Mouse (Mus musculus) intestine, postnatal 0 days (tissue): ENCODE measurements around the gene Spib. TPM values are rescaled to one million over a fixed set of nuclear protein-coding genes. Genes with fewer than 3 reads are reported as not detected.

Experiments used
- ATAC-seq: fragments of 200-750 bp; cut with Nextera tagmentation; 2 replicates; pipeline ENCODE4 v1.8.0; 2017; ENCODE audit warnings: mild to moderate bottlenecking, moderate TSS enrichment, moderate library complexity
- H3K27ac ChIP-seq: fragments of 300-500 bp; sonication (generic); 2 replicates; pipeline ENCODE4 v1.5.1; 2014; ENCODE audit warnings: mild to moderate bottlenecking, low read depth, low read length, moderate library complexity
- H3K27me3 ChIP-seq: fragments of 300-500 bp; sonication (generic); replicated peaks from 2 replicates; pipeline ENCODE4 v1.6.1; 2014; ENCODE audit warnings: low read length, mixed read lengths; ENCODE audit not compliant: control insufficient read depth, insufficient read depth
- H3K36me3 ChIP-seq: fragments of 300-500 bp; sonication (generic); 2 replicates; pipeline ENCODE4 v1.6.1; 2014; ENCODE audit warnings: mild to moderate bottlenecking, moderate library complexity; ENCODE audit not compliant: control insufficient read depth, insufficient read depth
- H3K4me1 ChIP-seq: fragments of 300-500 bp; sonication (generic); replicated peaks from 2 replicates; pipeline ENCODE4 v1.6.1; 2014; ENCODE audit warnings: antibody characterized with exemption, low read length, mixed read lengths; ENCODE audit not compliant: control insufficient read depth, insufficient read depth
- H3K4me2 ChIP-seq: fragments of 300-500 bp; sonication (generic); replicated peaks from 2 replicates; pipeline ENCODE4 v1.6.1; 2014; ENCODE audit warnings: low read depth, mild to moderate bottlenecking, moderate library complexity
- H3K4me3 ChIP-seq: fragments of 300-500 bp; sonication (generic); 2 replicates; pipeline ENCODE4 v1.5.1; 2014; ENCODE audit warnings: low read depth, low read length
- H3K9ac ChIP-seq: fragments of 300-500 bp; sonication (generic); 2 replicates; pipeline ENCODE4 v1.6.1; 2014; ENCODE audit warnings: mild to moderate bottlenecking, low read depth, low read length
- H3K9me3 ChIP-seq: fragments of 300-500 bp; sonication (generic); 2 replicates; pipeline ENCODE4 v1.6.1; 2016; ENCODE audit warnings: mixed run types; ENCODE audit not compliant: control insufficient read depth
- CTCF ChIP-seq: sonication (generic); IDR thresholded peaks from 2 replicates; pipeline ENCODE4 v1.5.1; 2016; ENCODE audit warnings: low read depth, mild to moderate bottlenecking, control low read depth, antibody characterized with exemption, moderate library complexity
- WGBS: fragments of 180-500 bp; shearing (Covaris S2); extraction: QIAGEN DNeasy Blood & Tissue Kit; methylation state at CpG from one replicate; pipeline ENCODE4 v1.1.7; 2014; 5-methylcytosine and 5-hydroxymethylcytosine counted together
- polyA plus RNA-seq: library from polyadenylated mRNA; unstranded; fragments of >200 nt; fragmentation: Nextera tagmentation; extraction: Ambion mirVana; gene quantifications from 2 replicates; pipeline ENCODE4 v1.2.1, GENCODE M21; 2015

Gene Spib
- 0.17 and 0.33 TPM in 2 replicates for polyA plus RNA-seq

DNA sequence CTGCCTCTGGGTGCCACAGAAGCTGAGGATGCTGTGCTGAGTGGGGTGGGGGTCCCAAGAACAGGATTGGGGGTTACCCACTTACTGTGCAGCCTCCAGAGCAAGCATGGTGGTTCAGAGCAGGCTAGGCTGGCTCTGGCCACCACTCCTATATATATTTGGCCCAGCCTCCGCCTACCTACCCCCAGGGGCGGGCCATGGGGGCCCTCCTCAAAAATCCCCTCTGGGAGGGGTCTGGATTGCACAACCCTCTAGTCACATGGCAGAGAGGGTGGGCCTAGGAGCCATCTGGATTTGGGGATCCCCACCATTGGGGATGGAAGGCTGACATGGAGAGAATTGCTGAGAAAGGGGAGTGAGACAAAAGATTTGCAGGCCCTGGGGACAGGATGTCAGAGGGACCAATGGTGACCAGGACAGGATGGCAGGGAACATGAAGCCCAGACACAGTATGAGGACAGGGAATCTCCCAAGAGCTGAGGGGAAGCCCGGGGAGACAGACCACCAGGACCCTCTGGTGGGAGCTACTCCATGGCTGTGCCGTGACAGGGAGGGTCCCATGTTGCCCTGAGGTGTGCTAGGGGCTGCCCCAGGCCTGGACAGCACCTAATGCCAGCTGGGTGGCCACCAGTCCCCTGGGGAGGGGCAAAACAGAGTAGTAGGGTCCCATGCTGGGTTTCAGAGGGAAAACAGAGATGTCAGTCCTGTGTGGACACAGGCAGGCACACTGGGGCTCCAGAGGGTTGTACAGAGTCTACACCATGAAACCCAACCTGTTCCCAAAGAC lies at the start of gene Spib:
TSS of gene Spib (minus strand) at position 126 of the 787 bp plus-strand sequence.
- no peak within 1 kb of the TSS for H3K27ac ChIP-seq
- no peak within 1 kb of the TSS for H3K9ac ChIP-seq
- peaks cover 15% of the 10 kb centered on the region for H3K36me3 ChIP-seq
- no peaks in the 10 kb centered on the region for H3K27me3 ChIP-seq
- H3K4me1 ChIP-seq = peaks cover 3% of the 10 kb centered on the region; the same call in 1 of the 2 replicates
- 86% methylated on average over 4 of the region's 4 CpGs for WGBS
- H3K9me3 ChIP-seq = no peaks in the 10 kb centered on the region
- H3K4me2 ChIP-seq = peak within 1 kb of the TSS; percentile 30; the same call in 1 of the 2 replicates
- no peak within 1 kb of the TSS for H3K4me3 ChIP-seq
- TF ChIP-seq CTCF = no peak
- no peak for ATAC-seq

DNA sequence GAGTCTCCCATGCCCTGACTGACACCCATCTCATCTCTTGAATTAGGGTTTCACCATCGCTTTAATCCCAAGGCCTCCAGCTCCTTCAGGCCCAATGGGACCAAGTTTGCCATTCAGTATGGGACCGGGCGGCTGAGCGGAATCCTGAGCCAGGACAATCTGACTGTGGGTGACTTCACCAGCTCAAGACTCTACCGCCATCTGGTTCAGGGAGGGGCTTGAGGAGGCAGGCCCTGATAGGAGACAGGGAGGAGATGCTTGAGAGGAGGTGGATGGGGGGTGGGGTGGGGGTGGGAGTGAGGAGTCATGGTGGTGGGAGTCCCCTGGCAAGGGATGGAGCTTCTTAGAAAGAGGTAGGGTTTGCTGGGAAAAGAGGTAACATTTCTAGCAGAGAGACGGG lies 49.8 kb upstream of the Spib start:
- TF ChIP-seq CTCF = no peak
- Histone ChIP-seq H3K4me3 (no peak overlapping the region), H3K27me3 (peaks cover 21% of the 10 kb centered on the region), H3K4me2 (no peak overlapping the region), H3K9ac (no peak overlapping the region), H3K4me1 (no peaks in the 10 kb centered on the region), H3K36me3 (no peaks in the 10 kb centered on the region), H3K9me3 (no peaks in the 10 kb centered on the region), H3K27ac (no peak overlapping the region)
- ATAC-seq = no peak
- 70% methylated on average over 6 of the region's 6 CpGs for WGBS

DNA sequence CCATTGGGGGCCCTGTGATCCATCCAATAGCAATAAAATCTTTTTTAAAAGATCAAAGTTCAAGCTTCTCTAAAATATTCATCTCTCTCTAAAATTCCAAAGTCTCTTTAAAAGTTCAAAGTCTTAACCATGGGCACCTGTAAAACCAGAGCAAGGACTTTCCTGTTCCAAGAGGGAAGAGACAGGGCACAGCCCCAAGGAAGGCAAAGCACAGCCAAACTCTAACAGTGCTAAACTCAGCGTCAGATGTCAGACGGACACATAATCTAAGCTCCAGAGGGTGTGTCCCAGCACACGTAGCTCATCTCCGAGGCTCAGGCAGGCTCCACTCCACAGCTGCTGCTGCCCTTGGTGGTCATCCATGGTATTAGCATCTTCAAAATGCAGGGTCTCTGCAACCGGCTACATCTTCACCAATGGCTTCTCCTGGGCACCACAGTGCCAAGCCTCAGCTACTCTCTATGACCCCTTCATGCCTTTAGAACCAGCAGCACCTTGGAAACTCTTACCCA lies 44.5 kb upstream of the Spib start:
- H3K4me1 ChIP-seq = no peaks in the 10 kb centered on the region
- H3K4me2 ChIP-seq = no peak overlapping the region
- ATAC-seq = no peak
- WGBS = 26% methylated on average over 5 of the region's 5 CpGs
- no peak overlapping the region for H3K27ac ChIP-seq
- H3K9ac ChIP-seq = no peak overlapping the region
- no peaks in the 10 kb centered on the region for H3K36me3 ChIP-seq
- 0 out of 2 replicates have a peak, but pooled peaks have one; percentile 11 for TF ChIP-seq CTCF
- no peaks in the 10 kb centered on the region for H3K27me3 ChIP-seq
- no peak overlapping the region for H3K4me3 ChIP-seq
- no peaks in the 10 kb centered on the region for H3K9me3 ChIP-seq

DNA sequence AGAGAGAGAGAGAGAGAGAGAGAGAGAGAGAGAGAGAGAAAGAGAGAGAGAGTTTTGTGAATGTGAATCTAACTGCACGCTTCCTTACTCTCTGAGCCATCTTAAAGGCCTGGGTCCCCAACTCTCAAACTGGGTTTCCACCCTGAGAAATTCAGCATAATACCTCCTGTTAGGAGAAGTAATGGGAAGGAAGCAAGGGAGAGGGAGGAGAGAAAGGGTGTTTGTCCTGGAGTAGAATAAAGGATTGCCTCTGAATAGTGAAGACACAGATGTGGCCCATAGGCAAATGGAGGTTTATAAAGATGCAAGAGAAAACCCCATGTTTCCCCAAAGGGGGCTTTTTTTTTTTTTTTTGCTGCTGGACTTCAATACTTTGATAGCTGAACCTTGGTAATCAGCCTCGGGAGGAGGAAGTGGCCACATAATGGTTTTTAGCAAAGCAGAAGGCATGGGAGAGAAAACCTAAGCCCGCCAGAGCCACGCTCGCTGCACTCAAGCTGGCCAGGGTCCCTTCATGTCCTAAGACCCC lies 41.1 kb upstream of the Spib start:
- TF ChIP-seq CTCF = no peak
- Histone ChIP-seq H3K27me3 (no peaks in the 10 kb centered on the region; the same call in 1 of the 2 replicates), H3K9ac (no peak overlapping the region), H3K4me3 (no peak overlapping the region), H3K36me3 (no peaks in the 10 kb centered on the region), H3K27ac (no peak overlapping the region), H3K4me2 (no peak overlapping the region), H3K4me1 (no peaks in the 10 kb centered on the region), H3K9me3 (no peaks in the 10 kb centered on the region)
- ATAC-seq = no peak
- 74% methylated on average over 5 of the region's 5 CpGs for WGBS

DNA sequence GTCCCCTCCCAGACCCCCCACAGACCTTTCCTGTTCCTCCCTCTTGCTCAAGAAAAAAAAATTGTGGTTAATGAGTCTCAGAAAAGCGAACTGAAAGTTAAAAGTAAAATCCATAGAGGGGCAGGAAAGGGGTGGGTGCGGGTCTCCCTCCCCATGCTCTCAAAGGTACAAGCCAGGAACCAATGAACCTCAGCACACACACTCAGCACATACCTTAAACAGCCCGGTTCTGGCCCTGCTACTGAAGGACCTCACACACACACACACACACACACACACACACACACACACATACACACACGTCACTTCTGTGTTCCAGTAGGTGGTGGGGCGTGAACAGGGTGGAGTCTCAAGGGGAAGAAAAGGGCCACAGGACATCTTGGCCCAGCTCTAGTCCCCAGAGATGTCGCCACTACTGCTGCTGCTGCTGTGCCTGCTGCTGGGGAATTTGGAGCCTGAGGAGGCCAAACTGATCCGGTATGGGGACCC lies 40.4 kb upstream of the Spib start, which contains the start of gene Napsa:
TSS of gene Napsa (plus strand) at position 168 of the 489 bp plus-strand sequence.
- no peaks in the 10 kb centered on the region for H3K4me1 ChIP-seq
- no peak for ATAC-seq
- H3K27me3 ChIP-seq = no peaks in the 10 kb centered on the region; the same call in 1 of the 2 replicates
- H3K9ac ChIP-seq = no peak within 1 kb of the TSS
- no peak within 1 kb of the TSS for H3K4me3 ChIP-seq
- no peaks in the 10 kb centered on the region for H3K9me3 ChIP-seq
- no peak for TF ChIP-seq CTCF
- H3K36me3 ChIP-seq = no peaks in the 10 kb centered on the region
- H3K4me2 ChIP-seq = no peak within 1 kb of the TSS
- no peak within 1 kb of the TSS for H3K27ac ChIP-seq
- WGBS = 31% methylated on average over 7 of the region's 7 CpGs

DNA sequence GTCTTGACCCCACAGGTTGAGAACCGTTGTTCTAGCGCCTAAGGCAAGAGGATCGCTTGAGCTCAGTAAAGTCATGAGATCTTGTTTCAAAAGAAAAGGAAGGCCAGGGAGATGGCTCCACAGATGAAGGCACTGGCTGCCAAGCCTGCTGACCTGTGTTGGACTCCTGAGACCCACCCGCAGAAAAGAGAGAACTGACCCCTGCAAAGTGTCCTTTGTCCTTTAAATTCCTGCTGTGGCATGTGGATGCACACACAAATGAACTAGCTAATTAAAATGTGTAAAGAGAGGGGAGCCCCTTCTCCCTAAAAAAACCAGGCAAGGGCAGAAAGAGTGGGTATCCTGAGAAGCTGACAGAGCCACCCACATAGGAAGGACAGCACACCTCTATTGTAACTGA lies 39.9 kb upstream of the Spib start:
- Histone ChIP-seq H3K27ac (no peak overlapping the region), H3K4me2 (no peak overlapping the region)
- ATAC-seq = no peak

More for the DNA sequence above, 39.9 kb upstream of the Spib start:
- Histone ChIP-seq H3K27me3 (no peaks in the 10 kb centered on the region; the same call in 1 of the 2 replicates), H3K4me3 (no peak overlapping the region), H3K9ac (no peak overlapping the region), H3K36me3 (no peaks in the 10 kb centered on the region), H3K9me3 (no peaks in the 10 kb centered on the region), H3K4me1 (no peaks in the 10 kb centered on the region)
- no peak for TF ChIP-seq CTCF
- 79% methylated on average over 4 of the region's 4 CpGs for WGBS
